Mouse (Mus musculus) embryonic facial prominence, embryonic 15.5 days (tissue): ENCODE measurements at regions not wholly inside any gene's neighbourhood (a gene's known extent, or its start where the extent isn't known, plus 50 kb on each side); places are given as distances from the start of the nearest gene placed in this dataset.

Experiments
- ATAC-seq: fragments of 200-750 bp; cut with Nextera tagmentation; 2 replicates; pipeline ENCODE4 v1.8.0; 2017; ENCODE audit warnings: low read depth, moderate TSS enrichment; ENCODE audit not compliant: insufficient number of reproducible peaks, low FRiP score, low TSS enrichment
- H3K27ac ChIP-seq: fragments of 300-500 bp; sonication (generic); replicated peaks from 2 replicates; pipeline ENCODE4 v1.5.1; 2015; ENCODE audit warnings: mild to moderate bottlenecking, inconsistent platforms
- H3K27me3 ChIP-seq: fragments of 300-500 bp; sonication (generic); 2 replicates; pipeline ENCODE4 v1.6.1; 2015; ENCODE audit warnings: inconsistent platforms
- H3K36me3 ChIP-seq: fragments of 300-500 bp; sonication (generic); 2 replicates; pipeline ENCODE4 v1.6.1; 2015; ENCODE audit warnings: mild to moderate bottlenecking, inconsistent platforms
- H3K4me1 ChIP-seq: fragments of 300-500 bp; sonication (generic); 2 replicates; pipeline ENCODE4 v1.6.1; 2015; ENCODE audit warnings: inconsistent platforms
- H3K4me2 ChIP-seq: fragments of 300-500 bp; sonication (generic); replicated peaks from 2 replicates; pipeline ENCODE4 v1.6.1; 2015; ENCODE audit warnings: mild to moderate bottlenecking, inconsistent platforms
- H3K4me3 ChIP-seq: fragments of 300-500 bp; sonication (generic); replicated peaks from 2 replicates; pipeline ENCODE4 v1.5.1; 2015; ENCODE audit warnings: mild to moderate bottlenecking, inconsistent platforms
- H3K9ac ChIP-seq: fragments of 300-500 bp; sonication (generic); 2 replicates; pipeline ENCODE4 v1.6.1; 2015; ENCODE audit warnings: inconsistent platforms
- H3K9me3 ChIP-seq: fragments of 300-500 bp; sonication (generic); replicated peaks from 2 replicates; pipeline ENCODE4 v1.6.1; 2016; ENCODE audit warnings: inconsistent platforms
- WGBS: fragments of 180-500 bp; shearing (Covaris S2); methylation state at CpG from one replicate; pipeline ENCODE4 v1.1.7; 2015; 5-methylcytosine and 5-hydroxymethylcytosine counted together

- H3K4me2 ChIP-seq = no peak overlapping the region
- peaks cover 2% of the 10 kb centered on the region; the same call in 1 of the 2 replicates for H3K4me1 ChIP-seq
- no peak overlapping the region for H3K9ac ChIP-seq
- no peak overlapping the region for H3K27ac ChIP-seq
- H3K36me3 ChIP-seq = no peaks in the 10 kb centered on the region
- WGBS = 57% methylated on average over 5 of the region's 5 CpGs
- ATAC-seq = no peak
- no peaks in the 10 kb centered on the region for H3K27me3 ChIP-seq
- H3K4me3 ChIP-seq = no peak overlapping the region
- H3K9me3 ChIP-seq = no peaks in the 10 kb centered on the region
Measured at GRCm38 (mm10) chr12:29090451-29090850, 338.8 kb downstream of the Eipr1 start.

- Histone ChIP-seq H3K36me3 (no peaks in the 10 kb centered on the region), H3K4me3 (no peak overlapping the region), H3K9me3 (no peaks in the 10 kb centered on the region), H3K27ac (no peak overlapping the region), H3K9ac (no peak overlapping the region), H3K4me1 (peaks cover 15% of the 10 kb centered on the region), H3K4me2 (no peak overlapping the region), H3K27me3 (no peaks in the 10 kb centered on the region)
- WGBS = 40% methylated on average over 1 of the region's 1 CpGs
- ATAC-seq = no peak
Measured at GRCm38 (mm10) chr12:29095406-29096032, 343.9 kb downstream of the Eipr1 start.

- peaks cover 15% of the 10 kb centered on the region for H3K4me1 ChIP-seq
- no peak overlapping the region for H3K4me2 ChIP-seq
- 0 out of 2 replicates have a peak, but pooled peaks have one; percentile 50 for ATAC-seq
- H3K9ac ChIP-seq = no peak overlapping the region
- no peak overlapping the region for H3K27ac ChIP-seq
- WGBS = 10% methylated on average over 16 of the region's 16 CpGs
- no peaks in the 10 kb centered on the region for H3K27me3 ChIP-seq
- no peaks in the 10 kb centered on the region for H3K36me3 ChIP-seq
- H3K4me3 ChIP-seq = no peak overlapping the region
- no peaks in the 10 kb centered on the region for H3K9me3 ChIP-seq
Measured at GRCm38 (mm10) chr12:29096033-29096913, 344.7 kb downstream of the Eipr1 start.

- no peak for ATAC-seq
- H3K4me1 ChIP-seq = peaks cover 15% of the 10 kb centered on the region
- H3K27me3 ChIP-seq = no peaks in the 10 kb centered on the region
- H3K4me3 ChIP-seq = no peak overlapping the region
- H3K36me3 ChIP-seq = no peaks in the 10 kb centered on the region
- H3K9ac ChIP-seq = no peak overlapping the region
- no peak overlapping the region for H3K4me2 ChIP-seq
- 72% methylated on average over 3 of the region's 3 CpGs for WGBS
- no peak overlapping the region for H3K27ac ChIP-seq
- no peaks in the 10 kb centered on the region for H3K9me3 ChIP-seq
Measured at GRCm38 (mm10) chr12:29100042-29100570, 348.5 kb downstream of the Eipr1 start.

GRCm38 (mm10) chr12:29106893-29107719 lies 355.5 kb downstream of the Eipr1 start:
- H3K36me3 ChIP-seq = no peaks in the 10 kb centered on the region
- no peak overlapping the region for H3K27ac ChIP-seq
- H3K4me1 ChIP-seq = no peaks in the 10 kb centered on the region
- WGBS = 67% methylated on average over 16 of the region's 16 CpGs
- no peak overlapping the region for H3K9ac ChIP-seq
- H3K9me3 ChIP-seq = no peaks in the 10 kb centered on the region
- no peak overlapping the region for H3K4me2 ChIP-seq
- ATAC-seq = no peak
- no peaks in the 10 kb centered on the region for H3K27me3 ChIP-seq
- H3K4me3 ChIP-seq = no peak overlapping the region

- no peak overlapping the region for H3K27ac ChIP-seq
- 83% methylated on average over 3 of the region's 3 CpGs for WGBS
- no peak overlapping the region for H3K4me3 ChIP-seq
- no peak for ATAC-seq
- H3K9ac ChIP-seq = no peak overlapping the region
- no peak overlapping the region for H3K4me2 ChIP-seq
- no peaks in the 10 kb centered on the region for H3K36me3 ChIP-seq
- no peaks in the 10 kb centered on the region for H3K27me3 ChIP-seq
- no peaks in the 10 kb centered on the region for H3K4me1 ChIP-seq
- H3K9me3 ChIP-seq = no peaks in the 10 kb centered on the region
Measured at GRCm38 (mm10) chr12:29107720-29108051, 356.1 kb downstream of the Eipr1 start.

GRCm38 (mm10) chr12:29118336-29118735 lies 366.7 kb downstream of the Eipr1 start:
- Histone ChIP-seq H3K9me3 (no peaks in the 10 kb centered on the region), H3K27me3 (no peaks in the 10 kb centered on the region), H3K9ac (no peak overlapping the region), H3K36me3 (no peaks in the 10 kb centered on the region), H3K4me2 (no peak overlapping the region), H3K4me3 (no peak overlapping the region), H3K4me1 (no peaks in the 10 kb centered on the region), H3K27ac (no peak overlapping the region)
- ATAC-seq = no peak
- 63% methylated on average over 2 of the region's 2 CpGs for WGBS

- no peaks in the 10 kb centered on the region for H3K4me1 ChIP-seq
- no peak overlapping the region for H3K4me3 ChIP-seq
- no peaks in the 10 kb centered on the region for H3K9me3 ChIP-seq
- 58% methylated on average over 2 of the region's 2 CpGs for WGBS
- H3K36me3 ChIP-seq = no peaks in the 10 kb centered on the region
- H3K4me2 ChIP-seq = no peak overlapping the region
- ATAC-seq = peak; percentile 49; the same call in 1 of the 2 replicates
- H3K9ac ChIP-seq = no peak overlapping the region
- H3K27me3 ChIP-seq = no peaks in the 10 kb centered on the region
- H3K27ac ChIP-seq = no peak overlapping the region
Measured at GRCm38 (mm10) chr12:29121159-29121558, 369.6 kb downstream of the Eipr1 start.

- H3K36me3 ChIP-seq = no peaks in the 10 kb centered on the region
- H3K27ac ChIP-seq = no peak overlapping the region
- H3K9me3 ChIP-seq = no peaks in the 10 kb centered on the region
- H3K4me3 ChIP-seq = no peak overlapping the region
- 92% methylated on average over 4 of the region's 4 CpGs for WGBS
- H3K27me3 ChIP-seq = no peaks in the 10 kb centered on the region
- ATAC-seq = no peak
- H3K9ac ChIP-seq = no peak overlapping the region
- no peak overlapping the region for H3K4me2 ChIP-seq
- no peaks in the 10 kb centered on the region for H3K4me1 ChIP-seq
Measured at GRCm38 (mm10) chr12:29122931-29123330, 371.3 kb downstream of the Eipr1 start.

- no peak overlapping the region for H3K27ac ChIP-seq
- no peak for ATAC-seq
- no peaks in the 10 kb centered on the region for H3K27me3 ChIP-seq
Measured at GRCm38 (mm10) chr12:29124079-29124668, 372.6 kb downstream of the Eipr1 start.

GRCm38 (mm10) chr12:29128844-29129243 lies 377.2 kb downstream of the Eipr1 start:
- Histone ChIP-seq H3K4me3 (no peak overlapping the region), H3K27ac (no peak overlapping the region), H3K4me2 (no peak overlapping the region), H3K9ac (no peak overlapping the region), H3K36me3 (no peaks in the 10 kb centered on the region), H3K4me1 (no peaks in the 10 kb centered on the region), H3K9me3 (no peaks in the 10 kb centered on the region), H3K27me3 (no peaks in the 10 kb centered on the region)
- 48% methylated on average over 10 of the region's 10 CpGs for WGBS
- ATAC-seq = no peak

More at GRCm38 (mm10) chr12:29124079-29124668, 372.6 kb downstream of the Eipr1 start:
- Histone ChIP-seq H3K4me1 (no peaks in the 10 kb centered on the region), H3K9ac (no peak overlapping the region), H3K36me3 (no peaks in the 10 kb centered on the region), H3K4me2 (no peak overlapping the region), H3K4me3 (no peak overlapping the region), H3K9me3 (no peaks in the 10 kb centered on the region)
- WGBS = 59% methylated on average over 7 of the region's 7 CpGs
